Mouse (Mus musculus) neural tube, embryonic 12.5 days (tissue): Measurements from ENCODE around the gene Fxr2. TPM values are rescaled to one million over a fixed set of nuclear protein-coding genes. Genes with fewer than 3 reads are reported as not detected.
"Not testable (repeated sequence)": the region's sequence is repeated elsewhere in the genome, so short reads cannot be mapped to it uniquely, and the experiment has no call there.

Experiments used
- ATAC-seq: fragments of 200-750 bp; cut with Nextera tagmentation; 2 replicates; pipeline ENCODE4 v1.8.0; 2017; ENCODE audit warnings: low read depth, mild to moderate bottlenecking, moderate TSS enrichment, moderate library complexity; ENCODE audit not compliant: low FRiP score
- H3K27ac ChIP-seq: fragments of 300-500 bp; sonication (generic); 2 replicates; pipeline ENCODE4 v1.5.1; 2016
- H3K27me3 ChIP-seq: fragments of 300-500 bp; sonication (generic); replicated peaks from 2 replicates; pipeline ENCODE4 v1.6.1; 2016; ENCODE audit warnings: mild to moderate bottlenecking
- H3K36me3 ChIP-seq: fragments of 300-500 bp; sonication (generic); 2 replicates; pipeline ENCODE4 v1.6.1; 2016; ENCODE audit warnings: mild to moderate bottlenecking
- H3K4me1 ChIP-seq: fragments of 300-500 bp; sonication (generic); 2 replicates; pipeline ENCODE4 v1.6.1; 2016
- H3K4me2 ChIP-seq: fragments of 300-500 bp; sonication (generic); replicated peaks from 2 replicates; pipeline ENCODE4 v1.6.1; 2016; ENCODE audit warnings: mild to moderate bottlenecking
- H3K4me3 ChIP-seq: fragments of 300-500 bp; sonication (generic); 2 replicates; pipeline ENCODE4 v1.5.1; 2016
- H3K9ac ChIP-seq: fragments of 300-500 bp; sonication (generic); 2 replicates; pipeline ENCODE4 v1.6.1; 2016; ENCODE audit warnings: mild to moderate bottlenecking
- H3K9me3 ChIP-seq: fragments of 300-500 bp; sonication (generic); 2 replicates; pipeline ENCODE4 v1.6.1; 2016; ENCODE audit warnings: mild to moderate bottlenecking
- WGBS: fragments of 180-500 bp; shearing (Covaris S2); methylation state at CpG from one replicate; pipeline ENCODE4 v1.1.7; 2016; 5-methylcytosine and 5-hydroxymethylcytosine counted together
- microRNA counts: library from miRNA; unstranded; fragments of <30 nt; microRNA quantifications from one replicate; lab custom pipeline; 2017
- microRNA-seq: library from miRNA; unstranded; fragments of <30 nt; microRNA quantifications from one replicate; pipeline ENCODE4, GENCODE M21; 2017
- polyA plus RNA-seq: library from polyadenylated mRNA; unstranded; fragments of >200 nt; fragmentation: Nextera tagmentation; extraction: Ambion mirVana; gene quantifications from 2 replicates; pipeline ENCODE4 v1.2.1, GENCODE M21; 2016

Fxr2 gene
- polyA plus RNA-seq, 1 experiment from 2014 or later = 71.5 TPM

DNA sequence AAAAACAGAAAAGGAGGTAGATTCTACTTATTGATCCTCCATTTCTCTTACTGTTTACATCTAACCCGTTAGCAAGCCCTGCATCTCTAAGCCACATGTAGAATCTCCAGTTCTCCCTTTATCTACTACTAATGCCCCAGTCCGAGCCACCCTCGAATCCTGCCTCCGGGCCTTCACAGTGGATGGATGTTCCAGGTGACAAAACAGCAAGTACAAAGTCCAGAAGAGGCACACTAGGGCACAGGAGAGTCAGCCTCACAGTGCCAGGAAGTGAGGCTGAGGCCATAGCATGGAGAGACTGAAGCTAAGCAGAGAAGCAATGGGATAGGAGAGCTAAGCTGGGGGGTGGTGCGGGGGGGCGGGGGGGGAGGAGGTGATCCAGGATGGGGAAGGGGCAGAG, 60.1 kb downstream of the Fxr2 start:
- Histone ChIP-seq H3K4me2 (no peak overlapping the region), H3K9me3 (no peaks in the 10 kb centered on the region), H3K4me3 (no peak overlapping the region), H3K27ac (no peak overlapping the region), H3K36me3 (no peaks in the 10 kb centered on the region), H3K9ac (no peak overlapping the region), H3K27me3 (0 out of 2 replicates have a peak, but pooled peaks cover 2% of the 10 kb centered on the region), H3K4me1 (peaks cover 13% of the 10 kb centered on the region)
- WGBS = 94% methylated on average over 6 of the region's 6 CpGs
- no peak for ATAC-seq

DNA sequence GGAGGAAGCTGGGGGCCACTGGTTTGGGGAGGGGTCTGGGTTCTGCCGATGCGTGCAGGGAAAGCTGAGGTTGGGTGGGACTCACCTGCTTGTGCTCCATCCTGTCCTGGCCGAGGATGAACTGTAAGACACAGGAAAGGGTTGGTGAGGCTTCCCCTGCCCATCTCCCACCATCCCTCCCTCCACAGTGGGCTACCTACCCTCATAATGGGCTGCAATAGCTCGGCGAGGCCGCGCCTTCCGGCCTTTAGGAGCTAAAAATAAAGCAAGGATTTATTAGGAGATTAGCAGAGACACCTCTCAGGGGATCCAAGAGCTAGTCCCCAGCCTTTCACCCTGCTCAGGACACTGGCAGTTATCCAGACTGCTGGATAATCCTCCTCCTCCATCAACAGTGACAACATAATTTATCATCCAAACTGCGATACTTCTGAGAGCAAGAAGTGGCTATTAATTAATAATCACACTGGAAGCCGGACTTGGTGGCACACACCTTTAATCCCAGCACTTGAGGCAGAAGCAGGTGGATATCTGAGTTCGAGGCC, 60.7 kb downstream of the Fxr2 start:
- no peak overlapping the region for H3K9ac ChIP-seq
- H3K4me3 ChIP-seq = no peak overlapping the region
- no peak overlapping the region for H3K27ac ChIP-seq
- H3K9me3 ChIP-seq = no peaks in the 10 kb centered on the region
- peaks cover 13% of the 10 kb centered on the region for H3K4me1 ChIP-seq
- 75% methylated on average over 11 of the region's 11 CpGs for WGBS
- H3K4me2 ChIP-seq = no peak overlapping the region
- H3K36me3 ChIP-seq = no peaks in the 10 kb centered on the region
- no peak for ATAC-seq
- H3K27me3 ChIP-seq = 0 out of 2 replicates have a peak, but pooled peaks cover 2% of the 10 kb centered on the region

DNA sequence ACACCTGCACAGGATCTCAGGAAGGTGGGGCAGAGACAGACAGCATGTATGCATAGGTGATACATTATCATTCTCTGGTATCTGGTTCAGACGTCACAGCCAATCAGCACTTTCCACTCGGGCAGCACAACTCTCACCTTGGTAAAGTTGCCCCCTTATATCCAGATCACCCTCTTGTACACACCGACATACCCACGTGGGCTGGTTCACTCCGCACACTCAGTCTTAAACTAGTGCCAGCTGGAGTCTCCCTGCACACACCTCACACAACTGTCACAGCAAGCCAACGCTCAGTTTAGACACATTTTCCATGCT, 62.2 kb downstream of the Fxr2 start:
- Histone ChIP-seq H3K9ac (peak overlapping the region; percentile 83; the same call in 1 of the 2 replicates), H3K36me3 (no peaks in the 10 kb centered on the region), H3K4me2 (peak overlapping the region; percentile 92), H3K9me3 (no peaks in the 10 kb centered on the region), H3K27ac (no peak overlapping the region), H3K4me1 (peaks cover 13% of the 10 kb centered on the region), H3K27me3 (0 out of 2 replicates have a peak, but pooled peaks cover 2% of the 10 kb centered on the region), H3K4me3 (peak overlapping the region; percentile 44)
- no peak for ATAC-seq
- WGBS = 35% methylated on average over 6 of the region's 6 CpGs

DNA sequence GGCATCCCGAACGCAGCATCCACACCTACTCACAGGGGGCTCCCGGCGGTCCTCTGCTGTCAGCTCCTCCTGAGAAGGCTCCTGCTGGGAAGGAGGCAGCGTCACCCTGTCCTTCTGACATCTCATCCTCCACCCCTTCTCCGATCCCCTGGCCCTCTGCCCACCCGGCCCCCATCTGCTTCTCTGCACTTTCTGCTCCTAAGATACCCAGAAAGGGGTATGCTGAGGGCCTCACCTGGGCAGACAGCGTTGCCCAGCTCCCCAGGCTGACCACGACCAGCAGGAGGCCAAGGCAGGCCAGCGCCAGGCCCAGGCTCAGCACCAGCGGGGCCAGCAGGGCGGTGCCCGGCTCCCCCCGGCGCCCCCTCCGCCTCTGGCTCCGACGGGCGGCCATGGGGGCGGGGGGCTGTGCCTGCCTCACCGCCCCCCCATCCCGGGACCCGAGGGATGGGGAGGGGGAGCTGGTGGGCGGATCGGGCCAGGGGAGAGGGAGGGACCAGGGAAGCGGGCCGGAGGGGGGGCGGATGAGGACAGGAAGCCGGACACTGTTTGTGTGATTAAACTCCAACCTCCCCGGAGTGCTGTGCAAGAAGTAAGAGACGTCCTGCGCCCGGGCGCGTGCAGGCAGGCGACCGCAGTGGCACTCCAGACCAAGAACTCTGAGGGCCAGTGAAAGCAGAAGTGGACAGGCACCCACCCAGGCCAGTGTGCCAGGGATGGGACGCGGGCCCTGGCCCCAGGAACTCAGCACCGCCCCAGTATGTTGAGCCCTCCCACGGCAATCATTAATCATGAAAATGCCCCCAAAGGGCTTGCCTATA, 62.8 kb downstream of the Fxr2 start, which contains the start of the genes Tnfsf12 and Tnfsfm13:
TSS of gene Tnfsf12 (minus strand) at position 489 of the 821 bp plus-strand sequence.
TSS of gene Tnfsfm13 (minus strand) at position 738 of the 821 bp plus-strand sequence.
- Histone ChIP-seq H3K27ac (no peak within 1 kb of the TSS), H3K36me3 (no peaks in the 10 kb centered on the region), H3K4me1 (peaks cover 13% of the 10 kb centered on the region), H3K4me3 (peak within 1 kb of the TSS; percentile 44), H3K9me3 (no peaks in the 10 kb centered on the region), H3K27me3 (0 out of 2 replicates have a peak, but pooled peaks cover 2% of the 10 kb centered on the region), H3K4me2 (peak within 1 kb of the TSS; percentile 92), H3K9ac (peak within 1 kb of the TSS; percentile 83)
- 2% methylated on average over 36 of the region's 41 CpGs for WGBS
- ATAC-seq = peak; percentile 29; the same call in 1 of the 2 replicates

DNA sequence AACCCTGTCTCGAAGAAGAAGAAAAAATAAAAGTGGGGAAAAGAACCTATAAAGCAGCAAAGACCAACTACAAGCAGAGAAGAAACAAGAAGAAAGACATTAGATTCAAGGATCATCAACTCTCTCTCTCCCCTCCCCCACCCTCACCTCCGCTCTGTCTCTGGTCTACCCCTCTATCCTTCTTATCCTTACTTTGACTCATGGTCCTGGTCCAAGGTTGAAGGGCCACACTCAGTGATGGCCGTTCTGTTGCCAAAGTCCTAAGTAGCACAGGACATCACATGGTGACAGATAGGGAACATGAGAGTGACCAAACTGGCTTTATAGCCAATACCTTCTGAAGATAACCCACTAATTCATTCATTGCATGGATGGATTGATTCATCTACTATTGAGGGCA, 64.6 kb downstream of the Fxr2 start:
- H3K4me3 ChIP-seq = no peak overlapping the region
- H3K9me3 ChIP-seq = no peaks in the 10 kb centered on the region
- peaks cover 13% of the 10 kb centered on the region for H3K4me1 ChIP-seq
- 91% methylated on average over 3 of the region's 3 CpGs for WGBS
- H3K4me2 ChIP-seq = no peak overlapping the region
- no peak overlapping the region for H3K27ac ChIP-seq
- no peak for ATAC-seq
- H3K27me3 ChIP-seq = 0 out of 2 replicates have a peak, but pooled peaks cover 2% of the 10 kb centered on the region
- no peaks in the 10 kb centered on the region for H3K36me3 ChIP-seq
- H3K9ac ChIP-seq = no peak overlapping the region

DNA sequence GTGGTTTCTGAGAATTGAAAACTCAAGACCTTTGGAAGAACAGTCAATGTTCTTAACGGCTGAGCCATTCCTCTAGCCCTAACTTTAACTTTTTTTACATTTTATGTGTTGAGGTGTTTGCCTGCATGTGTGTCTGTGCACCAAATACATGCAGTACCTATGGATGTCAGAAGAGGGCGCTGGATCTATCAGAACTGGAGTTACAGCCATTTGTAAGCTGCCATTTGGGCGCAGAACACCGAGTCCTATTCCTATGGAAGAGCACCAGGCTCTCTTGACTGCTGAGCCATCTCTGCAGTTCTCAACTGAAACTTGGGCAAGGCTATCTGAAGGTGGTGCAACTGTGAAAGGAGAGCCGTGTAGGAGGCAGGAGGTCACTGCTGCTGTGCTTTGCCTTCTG, 65.8 kb downstream of the Fxr2 start:
- no peak overlapping the region for H3K4me3 ChIP-seq
- no peak overlapping the region for H3K27ac ChIP-seq
- no peaks in the 10 kb centered on the region for H3K36me3 ChIP-seq
- H3K27me3 ChIP-seq = 0 out of 2 replicates have a peak, but pooled peaks cover 2% of the 10 kb centered on the region
- no peak for ATAC-seq
- 70% methylated on average over 5 of the region's 5 CpGs for WGBS
- peaks cover 13% of the 10 kb centered on the region for H3K4me1 ChIP-seq
- no peak overlapping the region for H3K9ac ChIP-seq
- H3K4me2 ChIP-seq = no peak overlapping the region
- no peaks in the 10 kb centered on the region for H3K9me3 ChIP-seq

DNA sequence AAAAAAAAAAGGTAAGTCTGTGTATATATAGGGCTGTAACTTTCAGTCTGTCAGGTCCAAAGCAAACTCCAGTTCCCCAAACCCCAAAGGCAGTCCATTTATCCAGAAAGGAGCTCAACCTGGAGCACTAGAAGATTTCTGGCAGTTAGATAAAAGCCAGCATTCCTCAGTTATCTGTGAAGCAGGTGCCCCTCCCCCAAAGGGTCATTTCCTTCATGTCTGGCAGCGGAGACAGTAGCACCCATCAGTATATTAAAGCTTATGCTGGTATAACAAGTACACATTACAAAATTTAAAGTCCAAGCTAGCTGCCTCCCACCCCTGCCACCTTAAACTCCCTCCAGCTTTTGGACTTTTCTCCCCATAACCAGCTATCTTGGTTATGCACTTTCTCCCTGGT, 66.8 kb downstream of the Fxr2 start:
- H3K27me3 ChIP-seq = 0 out of 2 replicates have a peak, but pooled peaks cover 2% of the 10 kb centered on the region
- 76% methylated on average over 1 of the region's 1 CpGs for WGBS
- H3K4me1 ChIP-seq = peaks cover 13% of the 10 kb centered on the region
- no peak overlapping the region for H3K9ac ChIP-seq
- ATAC-seq = no peak
- no peak overlapping the region for H3K4me2 ChIP-seq
- H3K36me3 ChIP-seq = no peaks in the 10 kb centered on the region
- H3K27ac ChIP-seq = no peak overlapping the region
- H3K9me3 ChIP-seq = no peaks in the 10 kb centered on the region
- H3K4me3 ChIP-seq = no peak overlapping the region

DNA sequence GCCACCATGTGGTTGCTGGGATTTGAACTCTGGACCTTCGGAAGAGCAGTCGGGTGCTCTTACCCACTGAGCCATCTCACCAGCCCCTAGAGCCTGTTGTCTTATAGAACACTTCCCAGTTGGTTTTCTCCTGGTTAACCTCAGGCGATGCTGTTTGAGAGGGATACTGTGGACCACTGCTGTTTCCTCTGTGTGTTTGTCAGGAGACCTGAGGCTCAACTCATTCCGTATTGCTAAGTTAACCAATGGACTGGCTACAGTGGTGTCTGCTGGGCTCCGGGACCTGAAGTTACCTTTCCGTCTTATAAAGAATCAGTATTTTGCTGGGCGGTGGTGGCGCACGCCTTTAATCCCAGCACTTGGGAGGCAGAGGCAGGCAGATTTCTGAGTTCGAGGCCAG, 70.1 kb downstream of the Fxr2 start:
- not testable (repeated sequence) for H3K27me3 ChIP-seq, H3K27ac ChIP-seq, H3K4me3 ChIP-seq, H3K9me3 ChIP-seq, H3K36me3 ChIP-seq, H3K4me2 ChIP-seq, H3K9ac ChIP-seq, ATAC-seq, H3K4me1 ChIP-seq
- 93% methylated on average over 10 of the region's 10 CpGs for WGBS

MicroRNA genes within 50 kb of the gene (microRNA counts, 519-probe panel; counts per million panel counts)
- microRNA mmu-miR-1934 (lab: Ali Mortazavi, UCI) (342 counts per million, percentile 67 among the panel's probes with 10 or more counts), microRNA mmu-miR-467f (lab: Ali Mortazavi, UCI) (1,344 counts per million, percentile 68 among the panel's probes with 10 or more counts)

Small RNAs within 50 kb of the gene (microRNA-seq; reads per million reads assigned to microRNA genes)
- 2.2 reads per million, percentile 1 among the genes with 10 or more reads in this experiment for gene Mir1934
- gene Mir467f = not detected

Other genes starting within 250 kb of the Fxr2 start
- 105 and 111 TPM in 2 replicates for gene Naa38, start 237.5 kb upstream of the Fxr2 start, polyA plus RNA-seq
- gene Cyb5d1, start 237.4 kb upstream of the Fxr2 start, polyA plus RNA-seq = 48.5 and 49.9 TPM in 2 replicates
- 13.7 TPM in 2 replicates for gene Tmem88, start 234.8 kb upstream of the Fxr2 start, polyA plus RNA-seq
- gene Kdm6b, start 219.3 kb upstream of the Fxr2 start, polyA plus RNA-seq = 48.6 and 52.4 TPM in 2 replicates
- gene Dnah2, start 83.9 kb upstream of the Fxr2 start, polyA plus RNA-seq = 1.6 and 1.9 TPM in 2 replicates
- 54.4 and 57.4 TPM in 2 replicates for gene Efnb3, start 72.8 kb upstream of the Fxr2 start, polyA plus RNA-seq
- gene Wrap53, start 52.7 kb upstream of the Fxr2 start, polyA plus RNA-seq = 32.2 and 32.4 TPM in 2 replicates
- 116 and 120 TPM in 2 replicates for gene Trp53, start 52.6 kb upstream of the Fxr2 start, polyA plus RNA-seq
- gene Atp1b2, start 27.0 kb upstream of the Fxr2 start, polyA plus RNA-seq = 8.4 and 10.8 TPM in 2 replicates
- gene Shbg, start 15.1 kb upstream of the Fxr2 start, polyA plus RNA-seq = not detected in 2 replicates
- 22.0 and 23.3 TPM in 2 replicates for gene Sat2, start 11.0 kb upstream of the Fxr2 start, polyA plus RNA-seq
- 0.30 TPM in 1 of 2 replicates, not detected in the other for gene Sox15, start 22.3 kb downstream of the Fxr2 start, polyA plus RNA-seq
- 81.4 and 82.6 TPM in 2 replicates for gene Mpdu1, start 29.7 kb downstream of the Fxr2 start, polyA plus RNA-seq
- 7.7 and 8.0 TPM in 2 replicates for gene Cd68, start 33.2 kb downstream of the Fxr2 start, polyA plus RNA-seq
- 598 and 684 TPM in 2 replicates for gene Eif4a1, start 39.4 kb downstream of the Fxr2 start, polyA plus RNA-seq
- 97.8 and 115 TPM in 2 replicates for gene Senp3, start 49.1 kb downstream of the Fxr2 start, polyA plus RNA-seq
- gene Tnfsf13, start 52.8 kb downstream of the Fxr2 start, polyA plus RNA-seq = 0.20 TPM in 1 of 2 replicates, not detected in the other
- gene Tnfsf12, start 62.9 kb downstream of the Fxr2 start, polyA plus RNA-seq = 1.9 and 2.7 TPM in 2 replicates
- gene Tnfsfm13, start 63.1 kb downstream of the Fxr2 start, polyA plus RNA-seq = 1.4 TPM in 2 replicates
- 28.5 and 31.2 TPM in 2 replicates for gene Polr2a, start 125.6 kb downstream of the Fxr2 start, polyA plus RNA-seq
- not detected in 2 replicates for gene Slc35g3, start 129.0 kb downstream of the Fxr2 start, polyA plus RNA-seq
- 2.3 and 2.4 TPM in 2 replicates for gene Zbtb4, start 132.9 kb downstream of the Fxr2 start, polyA plus RNA-seq
- 5.3 and 5.8 TPM in 2 replicates for gene Chrnb1, start 163.0 kb downstream of the Fxr2 start, polyA plus RNA-seq
- gene Fgf11, start 168.9 kb downstream of the Fxr2 start, polyA plus RNA-seq = 4.1 and 5.6 TPM in 2 replicates
- gene Tmem102, start 172.6 kb downstream of the Fxr2 start, polyA plus RNA-seq = 1.1 and 1.7 TPM in 2 replicates
- gene Gm39566, start 182.3 kb downstream of the Fxr2 start, polyA plus RNA-seq = not detected in 2 replicates
- not detected in 2 replicates for gene Spem2, start 185.5 kb downstream of the Fxr2 start, polyA plus RNA-seq
- 0.52 TPM in 1 of 2 replicates, not detected in the other for gene Spem1, start 189.2 kb downstream of the Fxr2 start, polyA plus RNA-seq
- gene Nlgn2, start 204.8 kb downstream of the Fxr2 start, polyA plus RNA-seq = 14.1 and 16.6 TPM in 2 replicates
- gene Tmem256, start 205.5 kb downstream of the Fxr2 start, polyA plus RNA-seq = 325 and 328 TPM in 2 replicates
- gene Plscr3, start 213.4 kb downstream of the Fxr2 start, polyA plus RNA-seq = 64.4 and 69.9 TPM in 2 replicates
- gene Tnk1, start 225.7 kb downstream of the Fxr2 start, polyA plus RNA-seq = 0.22 and 0.30 TPM in 2 replicates
- not detected in 2 replicates for gene Tmem95, start 245.0 kb downstream of the Fxr2 start, polyA plus RNA-seq
- 3.1 TPM in 2 replicates for gene Kctd11, start 248.4 kb downstream of the Fxr2 start, polyA plus RNA-seq